Mouse (Mus musculus): ENCODE measurements at regions not wholly inside any gene's neighbourhood (a gene's known extent, or its start where the extent isn't known, plus 50 kb on each side); places are given as distances from the start of the nearest gene placed in this dataset.
A peak's percentile ranks its signal among the peaks of the same experiment; 100 is the strongest.

GRCm38 (mm10) chr3:143955508-143955907 lies 249.5 kb downstream of the Lmo4 start:
- Histone ChIP-seq H3K9ac (replicated peaks; ENCODE audit: low read depth, low read length) (no peak overlapping the region), H3K4me1 (ENCODE audit: control insufficient read depth, insufficient read depth, low read length) (peaks cover 3% of the 10 kb centered on the region; the same call in 1 of the 2 replicates)
- 92% methylated on average over 7 of the region's 7 CpGs for WGBS

GRCm38 (mm10) chr3:143954822-143955221 lies 250.2 kb downstream of the Lmo4 start:
- ATAC-seq (ENCODE audit: insufficient number of reproducible peaks, insufficient read depth, low FRiP score, low read depth) = no peak
- Histone ChIP-seq H3K4me3 (ENCODE audit: low read depth, low read length) (no peak overlapping the region), H3K4me1 (ENCODE audit: control insufficient read depth, insufficient read depth, low read length) (peaks cover 3% of the 10 kb centered on the region; the same call in 1 of the 2 replicates), H3K36me3 (ENCODE audit: control insufficient read depth, insufficient read depth, low read length) (no peaks in the 10 kb centered on the region), H3K9ac (replicated peaks; ENCODE audit: low read depth, low read length) (no peak overlapping the region), H3K9me3 (ENCODE audit: control insufficient read depth, low read depth, low read length) (no peaks in the 10 kb centered on the region), H3K27me3 (ENCODE audit: control insufficient read depth, insufficient read depth, low read length) (no peaks in the 10 kb centered on the region), H3K27ac (ENCODE audit: low read length) (no peak overlapping the region), H3K4me2 (replicated peaks; ENCODE audit: low read depth, low read length) (no peak overlapping the region)
- 78% methylated on average over 7 of the region's 7 CpGs for WGBS

More at GRCm38 (mm10) chr3:143955508-143955907, 249.5 kb downstream of the Lmo4 start:
- no peak overlapping the region for H3K27ac ChIP-seq (ENCODE audit: low read length)
- no peaks in the 10 kb centered on the region for H3K27me3 ChIP-seq (ENCODE audit: control insufficient read depth, insufficient read depth, low read length)
- no peak for ATAC-seq (ENCODE audit: insufficient number of reproducible peaks, insufficient read depth, low FRiP score, low read depth)
- H3K4me2 ChIP-seq (replicated peaks; ENCODE audit: low read depth, low read length) = no peak overlapping the region
- no peak overlapping the region for H3K4me3 ChIP-seq (ENCODE audit: low read depth, low read length)
- H3K9me3 ChIP-seq (ENCODE audit: control insufficient read depth, low read depth, low read length) = no peaks in the 10 kb centered on the region
- H3K36me3 ChIP-seq (ENCODE audit: control insufficient read depth, insufficient read depth, low read length) = no peaks in the 10 kb centered on the region

GRCm38 (mm10) chr3:143952289-143952688 lies 252.7 kb downstream of the Lmo4 start:
- H3K9me3 ChIP-seq (ENCODE audit: control insufficient read depth, low read depth, low read length) = no peaks in the 10 kb centered on the region
- H3K27me3 ChIP-seq (ENCODE audit: control insufficient read depth, insufficient read depth, low read length) = no peaks in the 10 kb centered on the region
- no peaks in the 10 kb centered on the region for H3K36me3 ChIP-seq (ENCODE audit: control insufficient read depth, insufficient read depth, low read length)
- H3K4me2 ChIP-seq (replicated peaks; ENCODE audit: low read depth, low read length) = no peak overlapping the region
- H3K9ac ChIP-seq (replicated peaks; ENCODE audit: low read depth, low read length) = no peak overlapping the region
- H3K27ac ChIP-seq (ENCODE audit: low read length) = 0 out of 2 replicates have a peak overlapping the region, but pooled peaks have one; percentile 7
- WGBS = 47% methylated on average over 8 of the region's 8 CpGs
- H3K4me3 ChIP-seq (ENCODE audit: low read depth, low read length) = no peak overlapping the region
- peak; percentile 42; the same call in 1 of the 2 replicates for ATAC-seq (ENCODE audit: insufficient number of reproducible peaks, insufficient read depth, low FRiP score, low read depth)
- H3K4me1 ChIP-seq (ENCODE audit: control insufficient read depth, insufficient read depth, low read length) = peaks cover 10% of the 10 kb centered on the region; the same call in 1 of the 2 replicates

- peaks cover 13% of the 10 kb centered on the region; the same call in 1 of the 2 replicates for H3K4me1 ChIP-seq (ENCODE audit: control insufficient read depth, insufficient read depth, low read length)
- no peak overlapping the region for H3K9ac ChIP-seq (replicated peaks; ENCODE audit: low read depth, low read length)
- WGBS = 51% methylated on average over 8 of the region's 8 CpGs
- no peaks in the 10 kb centered on the region for H3K27me3 ChIP-seq (ENCODE audit: control insufficient read depth, insufficient read depth, low read length)
- no peak overlapping the region for H3K4me2 ChIP-seq (replicated peaks; ENCODE audit: low read depth, low read length)
- no peak overlapping the region for H3K4me3 ChIP-seq (ENCODE audit: low read depth, low read length)
- H3K27ac ChIP-seq (ENCODE audit: low read length) = no peak overlapping the region
- no peak for ATAC-seq (ENCODE audit: insufficient number of reproducible peaks, insufficient read depth, low FRiP score, low read depth)
- no peaks in the 10 kb centered on the region for H3K36me3 ChIP-seq (ENCODE audit: control insufficient read depth, insufficient read depth, low read length)
- H3K9me3 ChIP-seq (ENCODE audit: control insufficient read depth, low read depth, low read length) = no peaks in the 10 kb centered on the region
Measured at GRCm38 (mm10) chr3:143949656-143950055, 255.4 kb downstream of the Lmo4 start.

- no peak overlapping the region for H3K4me3 ChIP-seq (ENCODE audit: low read depth, low read length)
- no peaks in the 10 kb centered on the region for H3K9me3 ChIP-seq (ENCODE audit: control insufficient read depth, low read depth, low read length)
- H3K36me3 ChIP-seq (ENCODE audit: control insufficient read depth, insufficient read depth, low read length) = no peaks in the 10 kb centered on the region
- H3K9ac ChIP-seq (replicated peaks; ENCODE audit: low read depth, low read length) = no peak overlapping the region
- H3K4me1 ChIP-seq (ENCODE audit: control insufficient read depth, insufficient read depth, low read length) = peaks cover 13% of the 10 kb centered on the region; the same call in 1 of the 2 replicates
- no peak for ATAC-seq (ENCODE audit: insufficient number of reproducible peaks, insufficient read depth, low FRiP score, low read depth)
- H3K4me2 ChIP-seq (replicated peaks; ENCODE audit: low read depth, low read length) = no peak overlapping the region
- H3K27me3 ChIP-seq (ENCODE audit: control insufficient read depth, insufficient read depth, low read length) = no peaks in the 10 kb centered on the region
- WGBS = 76% methylated on average over 11 of the region's 11 CpGs
- peak overlapping the region; percentile 44; the same call in 1 of the 2 replicates for H3K27ac ChIP-seq (ENCODE audit: low read length)
Measured at GRCm38 (mm10) chr3:143949026-143949637, 255.9 kb downstream of the Lmo4 start.

GRCm38 (mm10) chr3:143947938-143948267 lies 257.1 kb downstream of the Lmo4 start:
- Histone ChIP-seq H3K27ac (ENCODE audit: low read length) (peak overlapping the region; percentile 52; the same call in 1 of the 2 replicates), H3K4me2 (replicated peaks; ENCODE audit: low read depth, low read length) (no peak overlapping the region), H3K9me3 (ENCODE audit: control insufficient read depth, low read depth, low read length) (no peaks in the 10 kb centered on the region), H3K4me1 (ENCODE audit: control insufficient read depth, insufficient read depth, low read length) (peaks cover 13% of the 10 kb centered on the region; the same call in 1 of the 2 replicates), H3K36me3 (ENCODE audit: control insufficient read depth, insufficient read depth, low read length) (no peaks in the 10 kb centered on the region), H3K4me3 (ENCODE audit: low read depth, low read length) (no peak overlapping the region), H3K9ac (replicated peaks; ENCODE audit: low read depth, low read length) (no peak overlapping the region), H3K27me3 (ENCODE audit: control insufficient read depth, insufficient read depth, low read length) (no peaks in the 10 kb centered on the region)
- WGBS = 70% methylated on average over 3 of the region's 3 CpGs
- no peak for ATAC-seq (ENCODE audit: insufficient number of reproducible peaks, insufficient read depth, low FRiP score, low read depth)

- no peak for ATAC-seq (ENCODE audit: insufficient number of reproducible peaks, insufficient read depth, low FRiP score, low read depth)
- Histone ChIP-seq H3K27me3 (ENCODE audit: control insufficient read depth, insufficient read depth, low read length) (no peaks in the 10 kb centered on the region), H3K9me3 (ENCODE audit: control insufficient read depth, low read depth, low read length) (no peaks in the 10 kb centered on the region), H3K4me2 (replicated peaks; ENCODE audit: low read depth, low read length) (0 out of 2 replicates have a peak overlapping the region, but pooled peaks have one; percentile 1), H3K27ac (ENCODE audit: low read length) (peak overlapping the region; percentile 52; the same call in 1 of the 2 replicates), H3K4me1 (ENCODE audit: control insufficient read depth, insufficient read depth, low read length) (peaks cover 13% of the 10 kb centered on the region; the same call in 1 of the 2 replicates), H3K9ac (replicated peaks; ENCODE audit: low read depth, low read length) (no peak overlapping the region), H3K36me3 (ENCODE audit: control insufficient read depth, insufficient read depth, low read length) (no peaks in the 10 kb centered on the region), H3K4me3 (ENCODE audit: low read depth, low read length) (no peak overlapping the region)
- WGBS = 45% methylated on average over 11 of the region's 11 CpGs
Measured at GRCm38 (mm10) chr3:143947079-143947937, 257.7 kb downstream of the Lmo4 start.

GRCm38 (mm10) chr3:143939068-143939709 lies 265.8 kb downstream of the Lmo4 start:
- Histone ChIP-seq H3K4me1 (ENCODE audit: control insufficient read depth, insufficient read depth, low read length) (no peaks in the 10 kb centered on the region), H3K4me3 (ENCODE audit: low read depth, low read length) (no peak overlapping the region), H3K4me2 (replicated peaks; ENCODE audit: low read depth, low read length) (no peak overlapping the region), H3K27me3 (ENCODE audit: control insufficient read depth, insufficient read depth, low read length) (no peaks in the 10 kb centered on the region), H3K9ac (replicated peaks; ENCODE audit: low read depth, low read length) (no peak overlapping the region), H3K36me3 (ENCODE audit: control insufficient read depth, insufficient read depth, low read length) (no peaks in the 10 kb centered on the region), H3K27ac (ENCODE audit: low read length) (no peak overlapping the region), H3K9me3 (ENCODE audit: control insufficient read depth, low read depth, low read length) (no peaks in the 10 kb centered on the region)
- WGBS = 86% methylated on average over 3 of the region's 3 CpGs
- no peak for ATAC-seq (ENCODE audit: insufficient number of reproducible peaks, insufficient read depth, low FRiP score, low read depth)

Data from stomach, embryonic 14.5 days (tissue).